Mouse (Mus musculus) MEL (cell line): ENCODE measurements around the gene Arnt2. TPM values are rescaled to one million over a fixed set of nuclear protein-coding genes. Genes with fewer than 3 reads are reported as not detected.

Experiments
- DNase-seq: peaks from one replicate; pipeline ENCODE4 v3.0.0; 2011; ENCODE audit warnings: low read depth, low spot score
- H3K27ac ChIP-seq: 2 replicates; pipeline ENCODE4 v1.5.1; 2012; ENCODE audit warnings: low read depth, mild to moderate bottlenecking, control low read depth, low read length, moderate library complexity; ENCODE audit not compliant: control insufficient read depth
- H3K27me3 ChIP-seq, 2 experiments: fragments of 150-350 bp in 1 of 2; sonication (generic) in 1 of 2; 2 replicates each; pipeline ENCODE4 v1.6.1; 2012; ENCODE audit warnings: low read length in 2 of 2, mild to moderate bottlenecking in 2 of 2, improper control_type of control experiment in 1 of 2, moderate library complexity in 1 of 2; ENCODE audit not compliant: insufficient read depth in 2 of 2, control insufficient read depth in 1 of 2
- H3K36me3 ChIP-seq, 2 experiments: 2 replicates each; pipeline ENCODE4 v1.6.1; 2012 to 2014; ENCODE audit warnings: low read length in 2 of 2, improper control_type of control experiment in 1 of 2, inconsistent platforms in 1 of 2, mild to moderate bottlenecking in 1 of 2; ENCODE audit not compliant: insufficient read depth in 2 of 2, control insufficient read depth in 1 of 2
- H3K4me1 ChIP-seq, 2 experiments: fragments of 150-350 bp in 1 of 2; sonication (generic) in 1 of 2; 2 replicates each; pipeline ENCODE4 v1.6.1; 2012; ENCODE audit warnings: low read length in 2 of 2, improper control_type of control experiment in 1 of 2, mild to moderate bottlenecking in 1 of 2; ENCODE audit not compliant: insufficient read depth in 2 of 2, control insufficient read depth in 1 of 2
- H3K4me3 ChIP-seq, 2 experiments: fragments of 150-350 bp in 1 of 2; sonication (generic) in 1 of 2; 2 replicates each; pipeline ENCODE4 v1.5.1; 2012; ENCODE audit warnings: low read depth in 2 of 2, low read length in 2 of 2, mild to moderate bottlenecking in 2 of 2, moderate library complexity in 2 of 2, control low read depth in 1 of 2, improper control_type of control experiment in 1 of 2; ENCODE audit not compliant: control insufficient read depth in 1 of 2, insufficient read depth in 1 of 2
- H3K79me2 ChIP-seq: 2 replicates; pipeline ENCODE4 v1.6.1; 2012; ENCODE audit warnings: mild to moderate bottlenecking, low read length, moderate library complexity; ENCODE audit not compliant: control insufficient read depth, poor library complexity, insufficient read depth
- H3K9ac ChIP-seq: 2 replicates; pipeline ENCODE4 v1.6.1; 2012; ENCODE audit warnings: low read depth, mild to moderate bottlenecking, control low read depth, low read length, moderate library complexity; ENCODE audit not compliant: control insufficient read depth, poor library complexity, severe bottlenecking
- H3K9me3 ChIP-seq: fragments of 150-350 bp; sonication (generic); replicated peaks from 2 replicates; pipeline ENCODE4 v1.6.1; 2012; ENCODE audit warnings: mild to moderate bottlenecking, low read length, improper control_type of control experiment, moderate library complexity; ENCODE audit not compliant: insufficient read depth
- BHLHE40 ChIP-seq: IDR thresholded peaks from 2 replicates; pipeline ENCODE4 v1.6.1; 2012; ENCODE audit warnings: low read depth, mild to moderate bottlenecking, inconsistent platforms, low read length, improper control_type of control experiment, borderline replicate concordance
- CHD1 ChIP-seq: IDR thresholded peaks from 2 replicates; pipeline ENCODE4 v1.6.1; 2012; ENCODE audit warnings: low read depth, mild to moderate bottlenecking, inconsistent platforms, low read length, improper control_type of control experiment
- HCFC1 ChIP-seq: IDR thresholded peaks from 2 replicates; pipeline ENCODE4 v1.6.1; 2012; ENCODE audit warnings: low read depth, mild to moderate bottlenecking, inconsistent platforms, low read length, improper control_type of control experiment, moderate library complexity
- MAFK ChIP-seq: IDR thresholded peaks from 2 replicates; pipeline ENCODE4 v1.6.1; 2011; ENCODE audit warnings: low read depth, mild to moderate bottlenecking, low read length, improper control_type of control experiment, borderline replicate concordance
- MEF2A ChIP-seq: IDR thresholded peaks from 2 replicates; pipeline ENCODE4 v1.6.1; 2014; ENCODE audit warnings: low read depth, mild to moderate bottlenecking, inconsistent platforms, low read length, improper control_type of control experiment; ENCODE audit not compliant: poor library complexity, insufficient replicate concordance, severe bottlenecking; ENCODE audit errors: extremely low read depth
- POLR2AphosphoS2 ChIP-seq: IDR thresholded peaks from 2 replicates; pipeline ENCODE4 v1.6.1; 2011; ENCODE audit warnings: low read length, improper control_type of control experiment
- RCOR1 ChIP-seq: IDR thresholded peaks from 2 replicates; pipeline ENCODE4 v1.6.1; 2012; ENCODE audit warnings: low read depth, mild to moderate bottlenecking, inconsistent platforms, low read length, improper control_type of control experiment
- SIN3A ChIP-seq: IDR thresholded peaks from 2 replicates; pipeline ENCODE4 v1.6.1; 2012; ENCODE audit warnings: low read length, improper control_type of control experiment, inconsistent platforms
- SMC3 ChIP-seq: IDR thresholded peaks from 2 replicates; pipeline ENCODE4 v1.6.1; 2011; ENCODE audit warnings: low read depth, low read length, improper control_type of control experiment
- TAL1 ChIP-seq: IDR thresholded peaks from 2 replicates; pipeline ENCODE4 v1.6.1; 2012; ENCODE audit warnings: mild to moderate bottlenecking, inconsistent platforms, low read length, moderate library complexity, mixed read lengths
- TBP ChIP-seq: IDR thresholded peaks from 2 replicates; pipeline ENCODE4 v1.8.0; 2011; ENCODE audit warnings: low read depth, low read length, improper control_type of control experiment
- TCF12 ChIP-seq: IDR thresholded peaks from 2 replicates; pipeline ENCODE4 v1.6.1; 2014; ENCODE audit warnings: low read depth, mild to moderate bottlenecking, inconsistent platforms, low read length, improper control_type of control experiment, moderate library complexity
- USF1 ChIP-seq: IDR thresholded peaks from 2 replicates; pipeline ENCODE4 v1.6.1; 2014; ENCODE audit warnings: low read depth, mild to moderate bottlenecking, inconsistent platforms, low read length, improper control_type of control experiment, moderate library complexity
- ZC3H11A ChIP-seq: IDR thresholded peaks from 2 replicates; pipeline ENCODE4 v1.6.1; 2012; ENCODE audit warnings: low read depth, mild to moderate bottlenecking, inconsistent platforms, low read length, improper control_type of control experiment
- ZKSCAN1 ChIP-seq: IDR thresholded peaks from 2 replicates; pipeline ENCODE4 v1.6.1; 2012; ENCODE audit warnings: low read depth, mild to moderate bottlenecking, inconsistent platforms, low read length, improper control_type of control experiment, moderate library complexity
- ZMIZ1 ChIP-seq: IDR thresholded peaks from 2 replicates; pipeline ENCODE4 v1.6.1; 2012; ENCODE audit warnings: low read depth, mild to moderate bottlenecking, inconsistent platforms, low read length, improper control_type of control experiment, moderate library complexity
- polyA plus RNA-seq, 2 experiments: library from polyadenylated mRNA; stranded (reverse) in 1 of 2; unstranded in 1 of 2; fragments of >175 nt in 1 of 2; fragments of >200 nt in 1 of 2; gene quantifications; 2 replicates each; pipeline versions ENCODE4 v1.2.1 to v1.2.4; 2012; ENCODE audit warnings: low replicate concordance in 2 of 2, low read depth in 1 of 2; ENCODE audit not compliant: insufficient read length in 2 of 2, insufficient read depth in 1 of 2, missing spikeins in 1 of 2
- total RNA-seq: library from RNA; depleted of rRNA; stranded (reverse); fragments of 300-350 nt; gene quantifications from 2 replicates; pipeline ENCODE4 v1.2.3, GENCODE M21; 2012

Arnt2 gene
- total and polyA plus RNA-seq, 3 experiments, result not detected

GRCm38 (mm10) chr7:84263466-84263865, 146.5 kb downstream of the Arnt2 start:
- H3K36me3 ChIP-seq, result no peaks in the 10 kb centered on the region
- TF ChIP-seq HCFC1, result no peak
- no peak for TF ChIP-seq POLR2AphosphoS2
- no peak for TF ChIP-seq ZC3H11A
- no peak for TF ChIP-seq RCOR1
- no peak overlapping the region for H3K9ac ChIP-seq
- DNase-seq, result no peak
- no peak overlapping the region for H3K27ac ChIP-seq
- H3K9me3 ChIP-seq, result no peaks in the 10 kb centered on the region
- no peak overlapping the region for H3K4me3 ChIP-seq
- H3K27me3 ChIP-seq, result no peaks in the 10 kb centered on the region
- H3K4me1 ChIP-seq, result no peaks in the 10 kb centered on the region
- no peaks in the 10 kb centered on the region for H3K79me2 ChIP-seq

- Histone ChIP-seq H3K27ac (no peak overlapping the region), H3K4me3 (no peak overlapping the region), H3K79me2 (no peaks in the 10 kb centered on the region), H3K27me3 (no peaks in the 10 kb centered on the region), H3K9ac (no peak overlapping the region), H3K9me3 (no peaks in the 10 kb centered on the region), H3K4me1 (no peaks in the 10 kb centered on the region), H3K36me3 (no peaks in the 10 kb centered on the region)
- no peak for DNase-seq
- TF ChIP-seq TCF12 (no peak), ZKSCAN1 (no peak), TAL1 (no peak), ZMIZ1 (no peak), HCFC1 (no peak), TBP (no peak), USF1 (no peak), BHLHE40 (no peak), CHD1 (no peak), SIN3A (no peak), POLR2AphosphoS2 (no peak)
These were observed 148.6 kb downstream of the Arnt2 start for GRCm38 (mm10) chr7:84261341-84261740.

DNA sequence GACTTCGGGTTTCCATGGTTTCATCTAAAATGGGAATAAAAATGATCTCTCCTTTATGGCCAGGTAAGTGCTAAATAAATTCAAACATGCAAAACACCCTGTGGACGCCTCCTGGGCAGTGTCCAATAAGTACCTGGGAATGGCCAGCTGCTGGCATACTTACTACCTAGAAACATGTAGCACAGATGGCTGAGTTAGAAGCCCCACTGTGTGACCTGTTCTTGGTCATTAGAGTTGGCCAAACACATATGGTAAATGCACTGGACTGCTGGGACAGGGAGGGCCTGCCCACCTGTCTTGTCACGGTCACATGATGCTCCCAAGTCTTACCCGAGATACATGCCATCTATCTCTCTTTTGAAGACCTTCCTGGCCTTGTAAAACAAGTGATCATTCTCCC, 149.6 kb downstream of the Arnt2 start:
- H3K27me3 ChIP-seq, result no peaks in the 10 kb centered on the region
- TF ChIP-seq TCF12 (no peak), MEF2A (no peak), MAFK (no peak), HCFC1 (no peak), ZKSCAN1 (no peak), SMC3 (no peak), POLR2AphosphoS2 (no peak)
- no peak overlapping the region for H3K27ac ChIP-seq
- H3K9ac ChIP-seq, result no peak overlapping the region
- H3K36me3 ChIP-seq, result no peaks in the 10 kb centered on the region
- H3K4me1 ChIP-seq, result no peaks in the 10 kb centered on the region
- no peaks in the 10 kb centered on the region for H3K79me2 ChIP-seq
- no peak for DNase-seq
- H3K9me3 ChIP-seq, result no peaks in the 10 kb centered on the region
- no peak overlapping the region for H3K4me3 ChIP-seq
